Mouse (Mus musculus) megakaryocyte progenitor cell, adult 5-6 weeks (primary cell): ENCODE measurements at regions not wholly inside any gene's neighbourhood (a gene's known extent, or its start where the extent isn't known, plus 50 kb on each side); places are given as distances from the start of the nearest gene placed in this dataset.

ENCODE experiments used
- ATAC-seq: replicated peaks from 2 replicates; pipeline ENCODE4 v1.8.0; 2016; ENCODE audit warnings: mild to moderate bottlenecking, moderate TSS enrichment, inconsistent platforms; ENCODE audit not compliant: poor library complexity

DNA sequence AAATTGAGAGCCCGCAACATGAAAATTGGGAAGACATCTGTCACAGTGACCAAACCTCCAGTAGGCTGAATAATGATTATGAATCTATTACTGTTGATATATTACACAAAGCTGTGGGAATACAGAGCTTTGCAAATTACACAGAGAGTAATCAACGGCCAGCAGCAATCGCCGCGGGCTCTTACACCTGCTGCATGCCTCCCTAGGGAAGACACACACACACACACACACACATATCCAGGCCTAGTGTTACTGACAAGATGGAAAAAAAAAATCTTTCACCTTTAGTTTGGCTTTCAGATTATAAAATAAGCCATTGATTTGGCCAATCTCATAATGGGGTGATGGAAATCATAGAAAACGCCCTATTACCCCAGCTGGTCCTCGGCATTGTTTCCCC lies 327.4 kb downstream of the Btg1 start:
- no peak for ATAC-seq

DNA sequence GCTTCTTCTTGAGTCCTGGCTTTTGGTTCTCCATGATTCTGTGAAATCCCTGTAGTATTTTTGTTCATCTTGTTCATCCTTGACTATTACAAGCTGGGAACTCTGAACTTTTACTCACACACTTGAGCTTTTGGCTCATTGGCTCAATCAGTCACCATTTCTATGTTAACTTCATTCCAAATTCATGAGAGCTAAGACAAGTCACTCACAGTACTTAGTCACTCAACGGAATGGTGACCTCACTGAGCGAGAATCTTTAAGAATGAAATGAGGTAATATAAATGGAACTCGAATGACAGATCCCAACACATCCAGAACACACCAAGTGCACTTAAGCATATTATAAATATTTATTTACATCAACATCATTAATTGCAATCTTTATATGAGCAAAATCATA lies 331.2 kb downstream of the Btg1 start:
- ATAC-seq = no peak

DNA sequence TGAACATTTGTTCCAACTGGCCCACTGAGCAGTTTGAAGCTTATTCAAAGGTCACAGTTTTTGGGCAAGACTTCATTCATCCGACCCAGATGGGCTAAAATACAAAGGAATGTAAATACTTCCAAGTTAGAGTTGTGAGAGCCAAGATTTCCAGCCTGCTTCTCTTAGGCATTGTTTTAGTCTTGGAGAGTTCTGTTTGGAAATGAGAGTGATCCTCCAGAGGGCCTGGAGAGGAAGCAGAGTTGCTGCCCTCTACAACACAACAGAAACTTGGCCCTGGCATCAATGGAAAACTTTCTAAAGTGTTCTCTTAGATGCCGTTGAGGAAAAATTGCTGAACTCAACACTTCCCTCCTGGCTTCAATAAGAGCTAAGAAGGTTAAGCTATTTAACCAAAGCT lies 332.1 kb downstream of the Btg1 start:
- no peak for ATAC-seq

DNA sequence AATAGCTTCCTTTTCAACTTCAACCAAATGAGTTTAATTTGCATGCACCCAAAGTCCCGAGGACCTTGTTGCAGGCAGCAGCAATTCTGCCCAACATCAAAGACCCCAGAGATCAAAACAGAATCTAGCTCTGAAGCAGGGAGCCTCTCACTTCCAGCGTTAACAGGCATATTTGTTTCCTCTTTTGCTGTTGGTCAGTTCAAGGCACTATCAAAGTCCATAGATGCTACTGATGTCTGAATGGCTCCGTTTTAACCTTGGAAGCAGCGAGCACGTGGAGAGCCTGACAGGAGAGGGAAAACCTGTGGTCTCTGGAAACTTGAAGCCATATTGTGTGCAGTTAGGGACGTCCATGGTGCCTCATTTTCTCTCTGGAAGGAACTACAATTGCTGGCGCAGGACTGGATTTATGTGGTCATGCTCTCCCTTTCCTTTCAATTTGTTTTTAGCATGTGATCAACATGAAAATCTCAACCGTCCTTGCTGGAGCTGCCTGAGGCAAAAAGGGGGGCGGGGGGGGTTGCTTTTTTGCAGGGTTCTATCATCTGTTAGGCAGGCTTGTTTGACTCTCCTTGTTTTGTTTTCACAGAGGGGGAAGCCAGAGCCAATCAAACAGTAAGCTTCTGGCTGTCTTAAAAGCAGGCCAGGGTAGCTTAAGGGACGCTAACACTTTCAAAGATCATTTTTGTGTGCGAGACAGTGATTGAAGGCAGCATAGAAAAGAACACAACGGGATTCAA lies 338.4 kb downstream of the Btg1 start:
- ATAC-seq = no peak

DNA sequence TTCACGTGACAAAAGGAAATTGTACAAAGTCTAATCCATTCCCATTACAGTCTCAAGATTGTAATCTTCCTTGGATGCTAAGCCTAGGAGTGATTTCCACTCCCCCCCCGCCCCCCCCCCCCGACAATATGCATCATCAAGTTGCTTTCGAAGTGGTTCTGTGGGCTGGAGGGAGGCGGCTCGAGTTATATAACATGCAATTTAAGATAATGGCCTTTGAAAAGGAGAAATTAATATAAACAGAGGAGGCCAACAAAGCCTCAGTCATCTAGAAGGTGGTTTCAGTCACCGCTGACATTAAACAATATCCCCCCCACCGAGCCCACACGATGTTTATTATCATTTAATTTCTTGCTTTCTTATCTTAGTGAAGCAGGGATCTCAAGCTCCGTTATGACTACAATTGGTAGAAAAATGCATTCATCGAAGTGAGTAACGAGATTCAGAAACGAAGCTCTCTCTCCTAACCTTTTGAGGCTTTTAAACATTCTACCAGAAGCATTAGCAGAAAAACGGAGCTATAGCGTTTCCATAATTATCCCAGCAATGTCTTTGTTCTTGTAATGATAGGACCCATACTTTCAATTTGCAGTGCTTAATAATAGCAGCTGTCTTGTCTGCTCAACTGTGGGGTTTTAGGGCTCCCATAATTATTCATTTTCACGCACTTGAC lies 339.1 kb downstream of the Btg1 start:
- ATAC-seq = no peak

DNA sequence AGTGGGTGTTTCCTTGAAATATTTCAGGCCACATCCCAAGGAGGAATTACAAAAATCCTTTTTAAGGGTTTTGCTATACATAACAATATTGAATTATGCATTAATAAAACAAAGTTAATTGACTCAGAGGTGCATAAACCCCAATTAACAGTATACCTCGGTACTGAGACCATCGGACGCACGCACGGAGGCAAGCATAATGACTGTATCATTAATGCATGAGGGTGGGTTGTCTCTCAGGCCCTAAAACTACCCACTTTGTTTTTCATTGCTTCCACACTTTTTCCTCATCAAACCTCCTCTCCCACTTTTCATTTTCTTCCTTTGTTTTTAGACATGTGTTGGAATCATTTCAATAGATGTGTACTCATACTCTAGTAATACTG lies 339.6 kb downstream of the Btg1 start:
- no peak for ATAC-seq

DNA sequence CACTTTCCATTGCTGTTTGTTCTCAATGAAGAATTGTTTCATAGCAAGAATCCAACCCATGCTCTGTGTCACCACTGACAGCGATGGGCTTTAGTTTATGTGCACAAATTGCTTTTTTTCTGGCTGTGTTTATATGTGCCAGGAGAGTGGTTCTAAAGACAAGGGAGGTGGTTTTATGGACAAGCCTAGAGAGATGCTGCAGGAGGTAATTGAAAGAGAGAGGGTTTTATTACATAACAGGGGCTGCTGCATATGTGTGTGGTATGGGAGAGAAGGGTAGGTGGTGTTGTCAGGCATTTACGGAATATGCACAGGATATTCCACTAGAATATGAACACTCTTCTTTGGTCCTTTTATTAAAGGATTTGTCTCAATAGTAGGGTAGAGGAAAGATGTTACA lies 340.2 kb downstream of the Btg1 start:
- no peak for ATAC-seq

DNA sequence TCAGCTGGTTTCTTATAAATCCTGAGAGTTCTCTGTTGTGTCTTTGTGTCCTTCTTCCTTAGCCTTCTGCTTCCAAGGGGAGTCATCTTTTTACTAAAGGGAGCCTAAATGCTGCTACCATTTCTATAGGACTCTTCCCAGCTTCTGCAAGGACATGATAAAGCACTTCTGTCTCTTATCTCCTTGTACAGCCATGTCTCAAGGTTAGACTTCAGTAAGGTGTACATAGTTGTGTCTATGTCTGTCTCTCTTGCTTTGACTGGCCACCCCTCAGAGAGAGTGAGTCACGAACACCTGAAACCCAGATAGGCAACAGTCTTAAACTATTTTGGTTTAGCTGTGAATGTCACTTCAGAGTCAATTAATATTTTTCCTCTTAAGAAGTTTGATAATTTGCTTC lies 353.0 kb downstream of the Btg1 start:
- ATAC-seq = no peak

DNA sequence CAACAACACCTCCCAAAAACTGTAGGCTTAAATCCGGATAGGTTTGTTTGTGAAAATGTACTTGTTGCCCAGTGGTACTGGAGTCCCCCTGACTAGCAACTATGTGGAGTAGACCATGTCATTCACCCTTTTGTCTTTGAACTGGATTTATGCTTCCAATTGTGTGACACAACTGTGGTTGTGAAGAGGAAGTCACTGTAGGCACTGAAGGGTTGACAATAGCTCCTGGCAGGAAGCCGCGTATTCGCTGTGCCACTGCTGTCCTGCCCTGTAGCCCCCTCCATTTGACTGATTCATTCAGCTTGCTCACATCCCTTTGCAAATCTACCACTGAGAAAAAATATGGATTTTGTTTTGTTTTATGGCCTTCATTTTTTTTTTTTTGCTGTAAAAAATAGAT lies 353.9 kb downstream of the Btg1 start:
- 0 out of 2 replicates have a peak, but pooled peaks have one; percentile 23 for ATAC-seq

DNA sequence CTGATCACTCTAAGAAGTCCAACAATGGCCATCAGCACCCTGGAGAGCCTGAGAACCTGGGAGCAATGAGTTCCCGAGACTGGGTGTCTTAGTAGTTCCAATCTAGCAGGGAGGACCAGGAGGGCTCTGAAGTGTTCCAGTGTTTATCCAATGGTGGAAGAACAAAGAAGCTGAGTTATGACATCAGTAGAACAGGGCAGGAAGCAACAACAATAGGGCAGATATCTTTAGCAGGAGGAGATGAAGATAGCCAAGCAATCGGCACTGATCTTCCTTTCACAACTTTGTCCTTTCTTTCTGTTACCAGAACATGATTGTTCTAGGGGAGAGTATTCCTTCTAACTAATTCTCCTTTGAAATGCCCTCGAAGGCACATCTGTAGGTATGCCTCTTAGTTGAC lies 355.0 kb downstream of the Btg1 start:
- ATAC-seq = no peak

DNA sequence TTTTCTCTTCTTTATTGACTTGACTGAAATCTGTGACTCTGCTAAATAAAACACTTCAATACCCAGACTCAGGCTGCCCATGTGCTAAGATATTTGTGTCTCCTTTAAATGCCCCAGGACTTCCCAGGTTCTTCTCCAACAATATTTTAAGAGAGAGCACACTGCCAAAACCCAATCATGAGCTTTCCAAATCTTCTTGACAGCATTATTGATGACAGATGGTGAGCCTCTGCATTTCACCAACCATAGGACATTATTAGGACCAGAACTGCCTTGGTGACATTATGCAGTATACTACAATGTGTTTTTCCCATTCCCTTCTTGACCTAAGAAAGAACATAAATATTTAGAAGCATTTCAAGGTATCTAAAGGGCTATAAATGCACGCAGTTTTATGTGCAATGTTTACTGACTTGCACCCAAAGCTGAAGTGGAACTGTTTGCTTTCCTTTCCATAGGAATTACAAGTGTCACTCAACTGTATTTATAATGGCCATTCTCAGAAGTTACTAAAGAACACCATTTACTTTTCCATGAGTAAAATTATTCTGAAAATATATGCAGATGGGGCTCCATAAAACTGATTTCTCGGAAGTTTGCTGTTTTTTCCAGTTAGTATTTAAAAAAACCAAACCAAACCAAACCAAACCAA lies 357.6 kb downstream of the Btg1 start:
- ATAC-seq = no peak

DNA sequence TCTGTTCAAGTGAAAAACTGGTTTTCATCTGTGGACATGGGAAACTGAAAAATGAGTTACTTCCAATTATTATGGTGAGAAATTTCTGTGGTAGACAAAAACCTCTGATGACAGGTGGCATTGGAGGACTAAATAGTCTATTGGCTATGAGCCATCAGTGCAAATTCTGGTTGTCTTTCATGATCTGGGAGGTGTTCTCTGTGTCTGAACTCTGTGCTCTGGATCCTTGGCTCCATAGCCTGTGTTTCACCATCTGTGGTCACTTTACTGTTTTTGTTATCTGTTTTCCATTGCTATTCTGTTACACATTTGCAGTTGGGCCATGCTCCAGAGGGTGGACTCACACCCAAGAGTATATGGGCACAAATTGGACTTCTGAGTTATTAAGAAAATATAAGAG lies 359.9 kb downstream of the Btg1 start:
- no peak for ATAC-seq

DNA sequence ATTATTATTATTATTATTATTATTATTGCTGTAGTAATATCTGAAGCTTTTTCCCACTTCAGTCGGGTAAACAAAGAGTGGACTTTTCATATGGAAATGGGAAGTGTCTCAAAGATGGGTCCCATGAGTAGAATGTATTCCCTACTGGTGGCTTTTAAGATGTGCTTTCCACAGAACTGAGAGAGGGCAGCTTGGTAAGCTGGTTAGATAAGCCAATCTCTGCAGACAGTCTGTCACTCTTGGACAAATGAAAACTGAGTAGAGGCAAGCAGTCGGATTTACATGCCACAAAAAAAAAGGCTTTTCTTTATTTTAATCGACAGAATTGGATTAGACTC lies 363.7 kb downstream of the Btg1 start:
- ATAC-seq = no peak

DNA sequence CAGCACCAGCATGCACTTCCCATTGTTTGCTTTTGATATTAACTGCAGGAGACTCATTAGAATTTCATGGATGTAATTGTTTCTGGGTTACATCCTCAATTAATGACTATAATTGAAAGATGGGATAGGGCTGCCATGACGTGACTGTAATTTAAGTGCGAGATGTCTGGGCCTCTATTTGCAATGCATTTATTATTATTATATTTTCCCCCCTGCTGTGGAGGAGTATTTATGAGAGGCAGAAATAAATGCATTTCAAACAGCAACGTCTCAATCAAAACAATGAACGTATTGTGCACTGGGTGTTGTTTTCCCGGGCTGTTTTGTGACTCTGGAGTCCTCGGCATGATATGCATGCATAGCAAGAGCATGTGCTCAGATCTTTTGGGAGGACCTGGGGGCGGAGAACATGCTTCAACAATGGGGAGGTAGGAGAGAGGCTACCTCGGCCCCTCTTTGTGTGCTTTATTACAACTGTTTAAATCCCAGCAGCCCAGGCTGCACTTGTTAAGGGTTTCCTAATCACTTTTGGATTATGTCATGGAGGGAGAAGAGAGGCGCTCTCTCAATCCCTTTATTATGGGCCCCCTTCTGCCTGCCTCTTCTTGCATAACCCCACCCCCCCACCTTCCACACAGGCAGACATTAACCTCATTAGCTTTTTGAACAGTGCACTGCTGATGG lies 364.2 kb downstream of the Btg1 start:
- no peak for ATAC-seq

DNA sequence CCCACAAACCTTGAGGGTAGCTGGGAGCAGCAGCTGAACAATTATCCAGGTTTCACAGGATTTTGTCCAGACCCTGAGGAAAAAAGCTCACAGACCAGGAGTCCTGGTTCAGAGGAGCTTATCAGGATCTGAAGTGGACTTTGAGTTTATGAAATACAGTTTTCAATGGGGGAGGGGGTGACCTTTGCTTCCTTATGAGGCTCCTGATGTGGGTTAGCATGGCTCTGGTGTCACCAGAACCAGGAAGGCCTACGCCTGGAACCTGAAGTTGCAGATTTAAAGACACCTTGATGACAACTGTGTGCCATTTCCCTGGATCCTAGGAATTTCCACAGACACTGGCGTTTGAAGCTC lies 364.7 kb downstream of the Btg1 start:
- no peak for ATAC-seq

DNA sequence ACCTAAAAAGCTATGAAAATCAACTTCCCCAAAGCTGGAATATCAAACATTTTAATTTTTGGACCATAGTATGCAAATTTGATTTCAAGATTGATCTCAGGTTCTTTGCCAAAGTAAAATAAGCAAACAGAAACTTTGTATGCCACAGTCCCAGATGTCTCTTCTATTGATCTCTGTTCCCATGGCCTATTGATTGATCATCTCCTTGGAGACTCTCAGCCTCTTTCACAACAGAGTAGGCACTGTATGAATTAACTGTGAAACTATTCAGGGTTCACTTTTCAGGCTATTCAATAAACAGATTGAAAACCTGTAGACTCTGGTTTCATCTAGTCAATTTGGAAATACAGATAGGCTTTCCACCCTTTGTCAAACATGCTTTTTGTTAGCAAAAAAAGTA lies 384.1 kb downstream of the Btg1 start:
- no peak for ATAC-seq

DNA sequence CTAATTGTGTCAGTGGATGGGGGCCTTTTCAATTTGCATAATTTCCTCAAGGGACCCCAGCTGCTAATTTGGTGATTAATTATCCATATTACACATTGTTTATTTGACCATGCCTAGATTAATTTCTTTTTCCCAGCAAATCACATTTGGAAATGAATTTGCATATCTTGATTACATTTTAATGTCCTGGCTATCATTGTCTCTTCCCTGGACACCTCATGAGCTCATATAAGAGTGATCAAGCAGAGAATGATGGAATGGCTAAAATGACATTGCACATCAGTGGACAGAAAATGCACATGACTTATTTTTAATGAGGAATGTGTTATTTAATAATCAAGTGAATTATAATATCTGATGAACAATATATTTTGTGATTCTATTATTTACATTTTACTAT lies 392.1 kb downstream of the Btg1 start:
- ATAC-seq = no peak

DNA sequence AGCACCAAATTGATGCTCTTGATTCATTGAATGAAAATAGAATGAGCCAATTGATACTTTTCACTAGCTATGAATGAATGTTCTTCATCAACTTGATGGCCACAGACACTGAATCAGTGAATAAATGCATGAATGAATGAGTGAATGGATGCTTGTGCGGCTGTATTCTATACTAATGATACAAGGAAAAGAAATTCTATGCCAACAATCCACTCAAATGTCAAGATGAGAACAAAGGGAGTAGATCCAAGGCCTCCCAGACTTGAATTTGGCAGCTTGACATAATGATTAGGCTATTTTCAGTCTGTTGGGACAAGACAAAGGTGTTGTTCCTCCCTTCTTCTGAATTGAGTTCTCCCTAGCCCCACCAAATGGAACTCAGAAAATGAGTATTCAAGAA lies 393.1 kb downstream of the Btg1 start:
- ATAC-seq = no peak

DNA sequence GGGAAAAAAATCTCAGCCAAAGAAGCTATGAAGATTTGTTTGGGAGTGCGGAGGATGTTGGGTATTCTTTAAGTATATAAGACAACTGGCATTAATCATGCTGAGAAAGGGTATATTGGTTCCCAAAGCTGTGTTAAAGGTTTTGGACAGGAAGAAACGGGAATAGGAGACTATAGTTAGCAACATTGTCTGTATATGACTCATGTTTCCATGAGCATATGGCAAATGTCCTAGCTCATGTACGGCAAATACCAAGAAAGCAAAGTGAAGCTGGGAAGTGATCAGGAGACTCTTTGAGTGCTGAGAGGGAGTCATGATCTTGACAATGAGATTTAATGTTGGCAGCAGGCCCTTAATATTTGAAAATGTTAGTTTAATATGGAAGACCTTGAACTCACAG lies 401.8 kb downstream of the Btg1 start:
- no peak for ATAC-seq

DNA sequence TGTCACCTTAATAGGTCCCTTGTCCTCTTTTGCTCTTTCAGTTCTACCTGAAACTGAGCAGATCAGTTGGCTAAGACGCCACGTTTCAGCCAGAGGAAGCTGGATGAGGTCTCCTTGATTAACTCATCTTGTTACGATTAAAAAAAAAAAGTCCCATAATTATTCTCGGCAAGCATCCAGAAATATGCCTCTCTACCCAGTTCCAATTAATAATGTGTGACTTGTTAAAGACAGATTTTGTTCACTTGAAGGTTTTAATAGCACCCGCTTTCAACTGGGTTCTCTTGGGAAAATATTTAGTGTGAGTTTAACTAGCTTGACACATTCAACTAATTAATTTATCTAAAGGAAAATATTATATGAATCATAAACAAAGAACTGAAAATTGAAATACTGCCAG lies 412.0 kb downstream of the Btg1 start:
- no peak for ATAC-seq

DNA sequence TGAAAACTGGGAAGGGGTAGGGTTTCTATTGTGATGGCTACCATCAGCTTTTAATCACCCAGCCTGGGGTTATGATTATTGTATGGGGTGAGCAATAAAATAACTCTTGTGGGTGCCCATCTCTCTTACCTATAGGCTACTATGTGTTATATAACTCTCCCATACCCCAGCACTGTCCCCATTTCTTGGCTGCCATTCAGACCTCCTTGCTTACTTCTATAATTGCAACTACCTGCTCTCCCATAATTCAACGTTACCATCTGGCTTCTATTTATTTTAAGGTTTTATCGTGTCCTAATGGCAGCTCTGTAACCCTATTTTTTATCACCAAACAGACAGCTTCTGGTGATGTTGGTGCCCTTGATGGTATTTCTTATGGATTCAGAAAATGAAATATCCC lies 414.2 kb downstream of the Btg1 start:
- ATAC-seq = no peak

DNA sequence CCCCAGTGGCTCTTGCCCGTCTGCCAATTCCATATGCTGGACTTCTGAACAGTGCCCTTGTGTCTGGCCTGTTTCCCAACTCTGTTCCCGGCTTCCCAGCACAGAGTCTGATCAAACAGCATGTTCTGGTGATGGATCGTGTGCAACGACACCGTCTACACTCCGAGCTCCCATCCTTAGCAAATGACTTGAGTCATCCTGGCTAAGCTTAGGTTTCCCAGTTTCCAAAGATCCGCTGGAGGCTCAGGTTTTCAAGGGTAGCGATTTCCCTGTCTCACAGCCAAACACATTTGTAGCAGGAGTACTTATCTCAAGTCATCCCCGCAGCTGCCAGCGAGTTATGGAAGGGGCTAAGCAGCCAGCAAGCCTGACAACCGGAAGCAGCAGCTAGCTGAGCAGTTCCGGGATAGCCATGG lies 418.6 kb downstream of the Btg1 start:
- ATAC-seq = no peak
